In the genomic region with DNA sequence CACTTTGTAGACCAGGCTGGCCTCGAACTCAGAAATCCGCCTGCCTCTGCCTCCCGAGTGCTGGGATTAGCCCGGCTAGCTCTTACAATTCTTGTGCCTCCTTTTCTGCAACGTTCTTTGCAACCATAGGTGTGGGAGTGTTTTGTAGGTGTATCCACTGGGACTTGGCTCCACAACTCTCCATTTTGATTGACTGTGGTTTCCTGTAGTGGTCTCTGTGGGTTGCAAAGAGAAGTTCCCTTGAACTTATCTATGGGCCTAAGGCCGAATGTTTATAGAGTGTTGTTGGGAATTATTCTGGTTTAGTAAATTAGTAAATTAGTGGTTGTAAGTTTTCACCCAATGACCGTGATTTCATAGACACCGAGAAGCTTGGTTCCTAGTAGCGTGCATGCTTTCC, we compare ENCODE assay signal across 23 mouse cellular contexts. TPM values are rescaled to one million over a fixed set of nuclear protein-coding genes. Genes with fewer than 3 reads are reported as not detected.
DNase-seq lines count a peak whose midpoint lies in the region; ATAC-seq lines count a peak whose summit lies in the region.
"Had no signal": no experiment of that assay in that cellular context is flagged by ENCODE, and none has a peak within 500 bp of the region (broad histone marks: within the 10 kb centered on the region; RNA-seq: fewer than 3 reads in every experiment).

No protein-coding gene starts in this region.

- no peaks in the 10 kb centered on the region for H3K4me1 ChIP-seq in heart, embryonic 10.5 days
- no peaks in the 10 kb centered on the region for H3K4me1 ChIP-seq in forebrain, embryonic 11.5 days (replicated peaks; ENCODE audit: control insufficient read depth, insufficient read depth, low read length)

- no peaks in the 10 kb centered on the region for H3K27me3 ChIP-seq in heart, embryonic 10.5 days (ENCODE audit: insufficient read depth, poor library complexity, severe bottlenecking)
- H3K27me3 ChIP-seq in forebrain, embryonic 11.5 days (ENCODE audit: control insufficient read depth, insufficient read depth, low read length) = no peaks in the 10 kb centered on the region
- H3K27me3 ChIP-seq: CH12.LX, Patski had no signal

- DNase-seq in heart, embryonic 10.5 days (ENCODE audit: low spot score) = peak; percentile 11
- no peak for DNase-seq in heart, adult 8-10 months (ENCODE audit: low spot score)
- DNase-seq in kidney, adult 18-20 months = no peak
- no peak for DNase-seq in forebrain, embryonic 11.5 days (ENCODE audit: low spot score)
- DNase-seq: adrenal gland, adult 2 months; adrenal gland, adult 8-10 months; adrenal gland, postnatal 10 days; adrenal gland, postnatal 14 days; adrenal gland, postnatal 25 days; adrenal gland, postnatal 36 days; B cell, adult 2 months; cerebellum, adult 11 months; cerebellum, adult 11-12 months had no signal

- no peak overlapping the region for H3K27ac ChIP-seq in heart, embryonic 10.5 days
- H3K27ac ChIP-seq in forebrain, embryonic 11.5 days (ENCODE audit: low read depth, low read length) = no peak overlapping the region

- WGBS in heart, embryonic 10.5 days = 89% methylated on average over 9 of the region's 9 CpGs
- 92% methylated on average over 9 of the region's 9 CpGs for WGBS in forebrain, embryonic 11.5 days

- H3K9me3 ChIP-seq in heart, embryonic 10.5 days = no peaks in the 10 kb centered on the region
- no peaks in the 10 kb centered on the region; the same call in 1 of the 2 replicates for H3K9me3 ChIP-seq in forebrain, embryonic 11.5 days (ENCODE audit: control insufficient read depth, low read length)

- H3K4me2 ChIP-seq in forebrain, embryonic 11.5 days (ENCODE audit: low read depth, low read length, severe bottlenecking) = no peak overlapping the region

- H3K9ac ChIP-seq in forebrain, embryonic 11.5 days (ENCODE audit: low read length) = no peak overlapping the region

- H3K4me3 ChIP-seq in heart, embryonic 10.5 days = no peak overlapping the region
- H3K4me3 ChIP-seq in forebrain, embryonic 11.5 days (ENCODE audit: low read depth, low read length) = no peak overlapping the region

- ATAC-seq in common myeloid progenitor, adult 5-6 weeks (replicated peaks; ENCODE audit: low read depth, poor library complexity, severe bottlenecking) = peak; percentile 88
- peak; percentile 89 to 93 for ATAC-seq in hematopoietic stem cell, adult 5-6 weeks (replicated peaks in 1 of 2; ENCODE audit: insufficient read depth in 1 of 2, low FRiP score in 2 of 2, low TSS enrichment in 1 of 2, low read depth in 1 of 2, poor library complexity in 2 of 2, severe bottlenecking in 2 of 2)
- ATAC-seq in megakaryocyte progenitor cell, adult 5-6 weeks (replicated peaks; ENCODE audit: poor library complexity) = peak; percentile 26; the same call in 1 of the 2 replicates
- ATAC-seq in forebrain, embryonic 11.5 days (replicated peaks; ENCODE audit: low FRiP score) = no peak
- ATAC-seq in erythroid progenitor cell, adult 5-6 weeks (replicated peaks; ENCODE audit: low FRiP score, poor library complexity, severe bottlenecking) = no peak
- ATAC-seq: activated CD4-positive, CD25-positive, alpha-beta regulatory T cell, adult 4 months; CD4-positive, CD25-positive, alpha-beta regulatory T cell, adult 4 months; Patski had no signal

- no peaks in the 10 kb centered on the region for H3K36me3 ChIP-seq in heart, embryonic 10.5 days
- no peaks in the 10 kb centered on the region for H3K36me3 ChIP-seq in forebrain, embryonic 11.5 days (ENCODE audit: control insufficient read depth, insufficient read depth, low read length)
- H3K36me3 ChIP-seq: G1E had no signal

RNA-seq across cellular contexts. Expression of a gene that starts 33.8 kb away (rescaled TPM):
- 6.0 and 8.1 TPM in 2 replicates for polyA plus RNA-seq in heart, embryonic 10.5 days (2016; fragmentation: Nextera tagmentation; extraction: Ambion mirVana)
- total RNA-seq in heart, adult 8-10 months (2022) = 10 to 100 TPM; 19.9 to 26.1 (median 22.1) TPM
- total RNA-seq in common myeloid progenitor, adult 5-6 weeks (2017) = 0.91 and 1.1 TPM in 2 replicates
- total RNA-seq in hematopoietic stem cell, adult 5-6 weeks (2017) = 0.13 and 0.50 TPM in 2 replicates
- total RNA-seq in megakaryocyte progenitor cell, adult 5-6 weeks (2015) = 0.96 and 1.4 TPM in 2 replicates
- total RNA-seq in megakaryocyte progenitor cell, adult 5-6 weeks (2017) = 1.7 and 2.3 TPM in 2 replicates
- 1.9 and 2.1 TPM in 2 replicates for polyA plus RNA-seq in forebrain, embryonic 11.5 days (2014; fragmentation: Nextera tagmentation; extraction: Ambion mirVana)
- 0.42 and 1.1 TPM in 2 replicates for total RNA-seq in erythroid progenitor cell, adult 5-6 weeks (2015; ENCODE audit: low replicate concordance)
- total RNA-seq in erythroid progenitor cell, adult 5-6 weeks (2017; ENCODE audit: low replicate concordance) = 0.53 and 1.5 TPM in 2 replicates
- total RNA-seq: MEL had no signal
- polyA plus RNA-seq: G1E had no signal

Comparison
In these comparisons a context has a peak if more than half of its experiments do, and no peak if none do; other contexts are left out.
1. ATAC-seq: peak in common myeloid progenitor, adult 5-6 weeks (single experiment), hematopoietic stem cell, adult 5-6 weeks (2 of 2) and megakaryocyte progenitor cell, adult 5-6 weeks (single experiment); none in forebrain, embryonic 11.5 days (single experiment) and erythroid progenitor cell, adult 5-6 weeks (single experiment).
2. RNA of a gene that starts 33.8 kb away (total RNA-seq): 19.9 to 26.1 TPM in heart, adult 8-10 months; 0.96 to 2.3 TPM in megakaryocyte progenitor cell, adult 5-6 weeks, 0.91 to 1.1 TPM in common myeloid progenitor, adult 5-6 weeks, 0.42 to 1.5 TPM in erythroid progenitor cell, adult 5-6 weeks and 0.13 to 0.50 TPM in hematopoietic stem cell, adult 5-6 weeks; every median in the first group is over 4 times any median in the second.